Mouse (Mus musculus) ES-E14 (cell line): ENCODE measurements around the gene Znhit1. TPM values are rescaled to one million over a fixed set of nuclear protein-coding genes. Genes with fewer than 3 reads are reported as not detected.
A peak's percentile ranks its signal among the peaks of the same experiment; 100 is the strongest.
"Not testable (repeated sequence)": the region's sequence is repeated elsewhere in the genome, so short reads cannot be mapped to it uniquely, and the experiment has no call there.

Source experiments
- DNase-seq: peaks from one replicate; pipeline ENCODE4 v3.0.0-alpha.2; 2013; ENCODE audit warnings: low read depth, low spot score
- H3K27ac ChIP-seq: 2 replicates; pipeline ENCODE4 v1.5.1; 2012; ENCODE audit warnings: low read depth, mild to moderate bottlenecking, low read length, moderate library complexity, mixed read lengths; ENCODE audit not compliant: poor library complexity, insufficient read depth, severe bottlenecking
- H3K36me3 ChIP-seq: 2 replicates; pipeline ENCODE4 v1.6.1; 2012; ENCODE audit warnings: mild to moderate bottlenecking, low read length, moderate library complexity, mixed read lengths; ENCODE audit not compliant: control insufficient read depth, poor library complexity, insufficient read depth, severe bottlenecking
- H3K4me1 ChIP-seq, 2 experiments: fragments of 150-350 bp in 1 of 2; sonication (generic) in 1 of 2; 2 replicates each; pipeline ENCODE4 v1.6.1; 2012; ENCODE audit warnings: low read length in 2 of 2, mild to moderate bottlenecking in 1 of 2, mixed read lengths in 1 of 2; ENCODE audit not compliant: control insufficient read depth in 2 of 2, insufficient read depth in 2 of 2, poor library complexity in 1 of 2
- H3K4me3 ChIP-seq, 2 experiments: fragments of 150-350 bp in 1 of 2; sonication (generic) in 1 of 2; 2 replicates each; pipeline ENCODE4 v1.5.1; 2012; ENCODE audit warnings: low read length in 2 of 2, low read depth in 1 of 2, mild to moderate bottlenecking in 1 of 2, mixed read lengths in 1 of 2; ENCODE audit not compliant: insufficient read depth in 1 of 2, poor library complexity in 1 of 2, severe bottlenecking in 1 of 2
- H3K9ac ChIP-seq: 2 replicates; pipeline ENCODE4 v1.6.1; 2012; ENCODE audit warnings: low read depth, mild to moderate bottlenecking, low read length, mixed read lengths; ENCODE audit not compliant: poor library complexity, insufficient read depth, severe bottlenecking
- H3K9me3 ChIP-seq: fragments of 150-350 bp; sonication (generic); 2 replicates; pipeline ENCODE4 v1.6.1; 2012; ENCODE audit warnings: low read depth, mild to moderate bottlenecking, low read length; ENCODE audit not compliant: control insufficient read depth, insufficient read depth
- CHD2 ChIP-seq: IDR thresholded peaks from 2 replicates; pipeline ENCODE4 v1.6.1; 2014; ENCODE audit warnings: mild to moderate bottlenecking, low read depth, low read length, inconsistent platforms
- HCFC1 ChIP-seq: IDR thresholded peaks from 2 replicates; pipeline ENCODE4 v1.6.1; 2012; ENCODE audit warnings: low read length, inconsistent platforms, borderline replicate concordance; ENCODE audit not compliant: insufficient read depth
- MAFK ChIP-seq: IDR thresholded peaks from 2 replicates; pipeline ENCODE4 v1.6.1; 2014; ENCODE audit warnings: mild to moderate bottlenecking, low read depth, low read length, inconsistent platforms; ENCODE audit not compliant: insufficient read depth
- ZC3H11A ChIP-seq: IDR thresholded peaks from 2 replicates; pipeline ENCODE4 v1.6.1; 2012; ENCODE audit warnings: low read depth, mild to moderate bottlenecking, inconsistent platforms, low read length, borderline replicate concordance
- ZNF384 ChIP-seq: IDR thresholded peaks from 2 replicates; pipeline ENCODE4 v1.6.1; 2012; ENCODE audit warnings: low read depth, low read length, inconsistent platforms
- in situ Hi-C, 2 experiments: fragments of 600-800 bp; cut with MboI; formaldehyde crosslinking; loops; one replicate each; pipeline ENCODE4 v1.15.1; 2025; ENCODE audit warnings: low sequenced_read_pairs in 2 of 2, inconsistent platforms in 1 of 2; ENCODE audit not compliant: unreplicated experiment in 2 of 2
- total RNA-seq: library from RNA; depleted of rRNA; stranded (reverse); fragments of 300-350 nt; gene quantifications from 2 replicates; pipeline ENCODE4 v1.2.3, GENCODE M21; 2012

Gene Znhit1
- total RNA-seq, 1 experiment: 46.0 TPM

GRCm38 (mm10) chr5:136953015-136953414 is 34.8 kb downstream of the Znhit1 start, which contains the start of gene Fis1:
Fis1 (plus strand) TSS chr5:136953275.
- H3K4me1 ChIP-seq: peaks cover 4 to 19% of the 10 kb centered on the region in 2 experiments; a peak in 3 of 4 replicates
- peaks cover 1% of the 10 kb centered on the region; the same call in 1 of the 2 replicates for H3K36me3 ChIP-seq
- peak within 1 kb of the TSS; percentile 86 for H3K27ac ChIP-seq
- H3K9me3 ChIP-seq: no peaks in the 10 kb centered on the region
- peak; percentile 76; the same call in 1 of the 2 replicates for TF ChIP-seq HCFC1
- TF ChIP-seq ZC3H11A: no peak
- in situ Hi-C loops: no loop called here
- peak; percentile 99 for DNase-seq
- peak within 1 kb of the TSS; percentile 77 for H3K9ac ChIP-seq
- H3K4me3 ChIP-seq: peak within 1 kb of the TSS; percentile 84 to 95

GRCm38 (mm10) chr5:136952153-136952552 is 35.7 kb downstream of the Znhit1 start:
- Histone ChIP-seq H3K27ac (peak overlapping the region; percentile 79), H3K9me3 (no peaks in the 10 kb centered on the region), H3K4me3 (peak overlapping the region; percentile 18 to 20; a peak in 2 of 4 replicates), H3K4me1 (peaks cover 4 to 19% of the 10 kb centered on the region in 2 experiments; a peak in 3 of 4 replicates), H3K9ac (peak overlapping the region; percentile 46; the same call in 1 of the 2 replicates), H3K36me3 (peaks cover 1% of the 10 kb centered on the region; the same call in 1 of the 2 replicates)
- no peak for DNase-seq
- peak; percentile 80 for TF ChIP-seq MAFK
- TF ChIP-seq HCFC1: no peak
- in situ Hi-C loops: no loop called here

- Histone ChIP-seq H3K9me3 (no peaks in the 10 kb centered on the region), H3K4me1 (peaks cover 3 to 15% of the 10 kb centered on the region in 2 experiments; a peak in 3 of 4 replicates), H3K4me3 (no peak overlapping the region), H3K36me3 (no peaks in the 10 kb centered on the region), H3K27ac (peak overlapping the region; percentile 52; the same call in 1 of the 2 replicates), H3K9ac (no peak overlapping the region; the same call in 1 of the 2 replicates)
- no peak for TF ChIP-seq ZC3H11A
- TF ChIP-seq MAFK: no peak
- no peak for TF ChIP-seq CHD2
- no peak for TF ChIP-seq ZNF384
- no peak for TF ChIP-seq HCFC1
- in situ Hi-C loops: no loop called here
- no peak for DNase-seq
Measured at GRCm38 (mm10) chr5:136950521-136950920, 37.3 kb downstream of the Znhit1 start.

GRCm38 (mm10) chr5:136949551-136950336 is 38.1 kb downstream of the Znhit1 start:
- in situ Hi-C loops, H3K4me3 ChIP-seq, DNase-seq, H3K36me3 ChIP-seq, H3K9ac ChIP-seq, H3K9me3 ChIP-seq: not testable (repeated sequence)
- Histone ChIP-seq H3K4me1 (peaks cover 0 to 15% of the 10 kb centered on the region in 2 experiments; a peak in 2 of 4 replicates), H3K27ac (peak overlapping the region; percentile 24; the same call in 1 of the 2 replicates)

GRCm38 (mm10) chr5:136947874-136948273 is 39.9 kb downstream of the Znhit1 start:
- peaks cover 0 to 16% of the 10 kb centered on the region in 2 experiments; a peak in 3 of 4 replicates for H3K4me1 ChIP-seq
- H3K4me3 ChIP-seq: no peak overlapping the region
- TF ChIP-seq ZC3H11A (no peak), ZNF384 (no peak), MAFK (no peak), CHD2 (no peak), HCFC1 (no peak)
- H3K9ac ChIP-seq: no peak overlapping the region
- H3K9me3 ChIP-seq: no peaks in the 10 kb centered on the region
- no peak overlapping the region for H3K27ac ChIP-seq
- DNase-seq: no peak
- H3K36me3 ChIP-seq: no peaks in the 10 kb centered on the region
- in situ Hi-C loops: no loop called here
